Mouse (Mus musculus) forebrain, embryonic 15.5 days (tissue): Measurements from ENCODE around the gene Dohh. TPM values are rescaled to one million over a fixed set of nuclear protein-coding genes. Genes with fewer than 3 reads are reported as not detected.
A peak's percentile ranks its signal among the peaks of the same experiment; 100 is the strongest.

ENCODE experiments used
- ATAC-seq: fragments of 200-750 bp; cut with Nextera tagmentation; replicated peaks from 2 replicates; pipeline ENCODE4 v1.8.0; 2017; ENCODE audit warnings: mild to moderate bottlenecking, moderate TSS enrichment, moderate library complexity
- H3K27ac ChIP-seq: fragments of 300-500 bp; sonication (generic); replicated peaks from 2 replicates; pipeline ENCODE4 v1.5.1; 2015; ENCODE audit warnings: mild to moderate bottlenecking, inconsistent platforms
- H3K27me3 ChIP-seq: fragments of 300-500 bp; sonication (generic); 2 replicates; pipeline ENCODE4 v1.6.1; 2015; ENCODE audit warnings: inconsistent platforms
- H3K36me3 ChIP-seq: fragments of 300-500 bp; sonication (generic); 2 replicates; pipeline ENCODE4 v1.6.1; 2015; ENCODE audit warnings: mild to moderate bottlenecking, inconsistent platforms
- H3K4me1 ChIP-seq: fragments of 300-500 bp; sonication (generic); 2 replicates; pipeline ENCODE4 v1.6.1; 2015; ENCODE audit warnings: inconsistent platforms
- H3K4me2 ChIP-seq: fragments of 300-500 bp; sonication (generic); replicated peaks from 2 replicates; pipeline ENCODE4 v1.6.1; 2015; ENCODE audit warnings: mild to moderate bottlenecking, inconsistent platforms
- H3K4me3 ChIP-seq: fragments of 300-500 bp; sonication (generic); 2 replicates; pipeline ENCODE4 v1.5.1; 2015; ENCODE audit warnings: mild to moderate bottlenecking, inconsistent platforms
- H3K9ac ChIP-seq: fragments of 300-500 bp; sonication (generic); replicated peaks from 2 replicates; pipeline ENCODE4 v1.6.1; 2015; ENCODE audit warnings: mild to moderate bottlenecking, inconsistent platforms
- H3K9me3 ChIP-seq: fragments of 300-500 bp; sonication (generic); 2 replicates; pipeline ENCODE4 v1.6.1; 2016; ENCODE audit warnings: inconsistent platforms
- WGBS: fragments of 180-500 bp; shearing (Covaris S2); methylation state at CpG from one replicate; pipeline ENCODE4 v1.1.7; 2015; ENCODE audit warnings: mixed read lengths; 5-methylcytosine and 5-hydroxymethylcytosine counted together
- polyA plus RNA-seq: library from polyadenylated mRNA; unstranded; fragments of >200 nt; fragmentation: Nextera tagmentation; extraction: Ambion mirVana; gene quantifications from 2 replicates; pipeline ENCODE4 v1.2.1, GENCODE M21; 2015

Gene Dohh
- polyA plus RNA-seq, 1 experiment from 2014 or later: 88.2 TPM

GRCm38 (mm10) chr10:81362336-81362949 is 21.8 kb upstream of the Dohh start:
- peaks cover 13% of the 10 kb centered on the region for H3K36me3 ChIP-seq
- no peak overlapping the region for H3K4me2 ChIP-seq
- H3K9me3 ChIP-seq: no peaks in the 10 kb centered on the region
- ATAC-seq: no peak
- WGBS: 81% methylated on average over 12 of the region's 12 CpGs
- H3K27ac ChIP-seq: no peak overlapping the region
- peaks cover 22% of the 10 kb centered on the region for H3K27me3 ChIP-seq
- no peak overlapping the region for H3K9ac ChIP-seq
- H3K4me1 ChIP-seq: peaks cover 33% of the 10 kb centered on the region
- no peak overlapping the region for H3K4me3 ChIP-seq

DNA sequence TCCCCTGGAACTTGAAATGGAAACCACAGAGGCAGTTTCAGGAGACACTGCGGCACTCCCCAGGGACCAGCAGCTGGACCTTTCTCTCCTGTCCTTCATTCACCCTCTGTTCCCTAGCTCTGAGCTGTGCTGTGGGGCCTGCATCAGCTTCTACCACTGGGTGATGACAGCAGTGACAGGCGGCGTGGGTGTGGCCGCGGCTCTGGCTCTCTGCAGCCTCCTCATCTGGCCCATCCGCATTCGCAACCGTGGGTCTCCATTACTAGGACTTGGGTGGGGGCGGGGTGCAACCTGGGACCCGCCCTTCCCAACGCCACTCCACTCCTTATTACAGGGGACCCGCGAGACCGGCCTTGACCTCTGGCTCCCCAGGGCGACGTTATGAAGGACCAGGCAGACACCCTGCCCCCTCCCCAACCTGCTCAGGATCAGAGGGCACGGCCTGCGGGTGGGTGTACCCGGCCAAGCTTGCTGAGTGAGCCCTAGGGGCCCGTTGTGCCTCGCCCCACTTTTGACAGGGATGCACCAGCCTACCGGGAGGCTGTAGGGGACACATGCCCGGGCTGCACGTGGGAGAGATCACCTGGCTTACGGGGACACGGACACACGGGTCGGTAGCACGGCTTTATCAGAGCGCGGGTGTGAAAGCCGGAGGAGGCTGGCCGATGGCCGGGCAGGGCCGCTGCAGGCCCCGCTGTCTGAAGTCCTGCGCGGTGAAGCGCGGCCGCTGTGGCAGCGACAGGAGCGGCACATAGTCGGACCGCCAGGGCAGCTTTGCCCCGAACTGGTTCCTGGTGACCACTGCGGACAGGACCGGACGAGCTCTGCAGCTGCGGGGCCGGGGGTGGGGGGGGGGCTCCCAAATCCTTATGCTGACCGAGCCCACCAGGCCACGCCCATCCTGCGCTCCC is 20.5 kb upstream of the Dohh start:
- Histone ChIP-seq H3K4me1 (peaks cover 21% of the 10 kb centered on the region), H3K36me3 (peaks cover 26% of the 10 kb centered on the region), H3K4me2 (peak overlapping the region; percentile 46), H3K9me3 (no peaks in the 10 kb centered on the region), H3K27ac (no peak overlapping the region), H3K27me3 (peaks cover 22% of the 10 kb centered on the region), H3K4me3 (peak overlapping the region; percentile 28), H3K9ac (0 out of 2 replicates have a peak overlapping the region, but pooled peaks have one; percentile 8)
- WGBS: 11% methylated on average over 54 of the region's 54 CpGs
- no peak for ATAC-seq

DNA sequence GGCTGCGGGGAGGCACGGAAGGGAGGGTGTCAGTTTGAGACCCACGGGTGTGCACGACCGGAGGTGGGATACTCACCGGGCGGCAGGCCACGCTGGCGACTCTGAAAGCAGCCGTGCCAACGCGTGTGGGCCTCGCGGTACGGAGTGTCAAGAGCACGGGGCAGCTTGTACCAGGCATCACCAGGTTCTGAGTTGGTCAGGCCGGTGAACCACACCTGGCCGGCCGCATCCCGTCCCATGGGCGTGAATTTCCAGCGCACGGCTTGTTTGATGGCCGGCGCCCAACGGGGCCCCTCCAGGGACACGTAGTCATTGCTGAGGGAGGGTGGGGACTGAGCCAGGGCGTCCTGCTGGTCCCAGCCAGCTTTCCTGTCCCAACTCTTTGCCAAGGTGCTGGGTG is 19.6 kb upstream of the Dohh start:
- Histone ChIP-seq H3K36me3 (peaks cover 35% of the 10 kb centered on the region), H3K27me3 (peaks cover 22% of the 10 kb centered on the region), H3K9ac (peak overlapping the region; percentile 8; the same call in 1 of the 2 replicates), H3K9me3 (no peaks in the 10 kb centered on the region), H3K4me2 (peak overlapping the region; percentile 46), H3K4me3 (peak overlapping the region; percentile 28), H3K4me1 (peaks cover 19% of the 10 kb centered on the region), H3K27ac (no peak overlapping the region)
- WGBS: 6% methylated on average over 28 of the region's 28 CpGs
- ATAC-seq: no peak

GRCm38 (mm10) chr10:81365073-81365472 is 19.2 kb upstream of the Dohh start:
- peaks cover 39% of the 10 kb centered on the region for H3K36me3 ChIP-seq
- H3K9me3 ChIP-seq: no peaks in the 10 kb centered on the region
- peaks cover 22% of the 10 kb centered on the region for H3K27me3 ChIP-seq
- no peak for ATAC-seq
- no peak overlapping the region for H3K27ac ChIP-seq
- no peak overlapping the region for H3K9ac ChIP-seq
- peaks cover 19% of the 10 kb centered on the region for H3K4me1 ChIP-seq
- no peak overlapping the region for H3K4me3 ChIP-seq
- WGBS: 34% methylated on average over 4 of the region's 4 CpGs
- no peak overlapping the region for H3K4me2 ChIP-seq

GRCm38 (mm10) chr10:81365672-81366476 is 18.4 kb upstream of the Dohh start, which contains the start of gene 4930404N11Rik:
Gene 4930404N11Rik (minus strand): TSS chr10:81365816.
- peaks cover 19% of the 10 kb centered on the region for H3K4me1 ChIP-seq
- no peaks in the 10 kb centered on the region for H3K9me3 ChIP-seq
- H3K9ac ChIP-seq: peak within 1 kb of the TSS; percentile 8; the same call in 1 of the 2 replicates
- H3K4me3 ChIP-seq: peak within 1 kb of the TSS; percentile 28
- peaks cover 22% of the 10 kb centered on the region for H3K27me3 ChIP-seq
- peaks cover 47% of the 10 kb centered on the region for H3K36me3 ChIP-seq
- ATAC-seq: no peak
- peak within 1 kb of the TSS; percentile 46 for H3K4me2 ChIP-seq
- no peak within 1 kb of the TSS for H3K27ac ChIP-seq
- 20% methylated on average over 12 of the region's 12 CpGs for WGBS

GRCm38 (mm10) chr10:81366477-81367206 is 17.6 kb upstream of the Dohh start:
- 81% methylated on average over 6 of the region's 6 CpGs for WGBS
- H3K9me3 ChIP-seq: no peaks in the 10 kb centered on the region
- H3K4me3 ChIP-seq: no peak overlapping the region
- H3K27ac ChIP-seq: no peak overlapping the region
- peaks cover 52% of the 10 kb centered on the region for H3K36me3 ChIP-seq
- no peak overlapping the region for H3K4me2 ChIP-seq
- ATAC-seq: no peak
- H3K4me1 ChIP-seq: peaks cover 19% of the 10 kb centered on the region
- no peak overlapping the region for H3K9ac ChIP-seq
- peaks cover 22% of the 10 kb centered on the region for H3K27me3 ChIP-seq

GRCm38 (mm10) chr10:81367207-81367495 is 17.1 kb upstream of the Dohh start:
- Histone ChIP-seq H3K4me3 (no peak overlapping the region), H3K27ac (no peak overlapping the region), H3K4me1 (peaks cover 19% of the 10 kb centered on the region), H3K27me3 (peaks cover 22% of the 10 kb centered on the region), H3K9me3 (no peaks in the 10 kb centered on the region), H3K9ac (no peak overlapping the region), H3K36me3 (peaks cover 52% of the 10 kb centered on the region), H3K4me2 (no peak overlapping the region)
- 69% methylated on average over 6 of the region's 6 CpGs for WGBS
- no peak for ATAC-seq

GRCm38 (mm10) chr10:81375322-81375721 is 8.9 kb upstream of the Dohh start:
- Histone ChIP-seq H3K4me2 (no peak overlapping the region), H3K9ac (no peak overlapping the region), H3K36me3 (peaks cover 18% of the 10 kb centered on the region), H3K4me3 (no peak overlapping the region), H3K9me3 (no peaks in the 10 kb centered on the region), H3K27ac (no peak overlapping the region), H3K27me3 (no peaks in the 10 kb centered on the region), H3K4me1 (peaks cover 31% of the 10 kb centered on the region)
- 92% methylated on average over 10 of the region's 10 CpGs for WGBS
- ATAC-seq: no peak

GRCm38 (mm10) chr10:81376561-81377361 is 7.5 kb upstream of the Dohh start:
- no peak for ATAC-seq
- peak overlapping the region; percentile 86 for H3K4me2 ChIP-seq
- no peak overlapping the region for H3K27ac ChIP-seq
- H3K36me3 ChIP-seq: peaks cover 8% of the 10 kb centered on the region; the same call in 1 of the 2 replicates
- H3K27me3 ChIP-seq: no peaks in the 10 kb centered on the region
- H3K4me1 ChIP-seq: peaks cover 31% of the 10 kb centered on the region
- H3K4me3 ChIP-seq: peak overlapping the region; percentile 91
- peak overlapping the region; percentile 93; the same call in 1 of the 2 replicates for H3K9ac ChIP-seq
- no peaks in the 10 kb centered on the region for H3K9me3 ChIP-seq
- WGBS: 42% methylated on average over 6 of the region's 6 CpGs

DNA sequence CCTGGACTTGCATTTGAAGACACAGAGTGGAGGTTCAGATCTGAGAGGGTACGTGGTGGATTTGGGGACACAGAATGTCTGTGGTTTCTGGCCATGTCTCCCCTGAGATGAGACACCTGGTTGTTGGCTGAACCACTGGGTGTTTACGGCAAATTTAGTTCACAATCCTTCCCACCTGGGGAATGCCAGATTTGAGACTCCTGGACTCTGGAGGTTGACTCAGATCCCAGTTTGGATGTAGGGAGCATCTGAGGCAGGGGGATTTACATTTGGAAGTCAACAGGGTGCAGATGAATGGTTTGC is 6.9 kb upstream of the Dohh start:
- Histone ChIP-seq H3K4me2 (peak overlapping the region; percentile 86), H3K27me3 (no peaks in the 10 kb centered on the region), H3K27ac (no peak overlapping the region), H3K4me3 (peak overlapping the region; percentile 91), H3K9ac (peak overlapping the region; percentile 93), H3K36me3 (peaks cover 8% of the 10 kb centered on the region; the same call in 1 of the 2 replicates), H3K9me3 (no peaks in the 10 kb centered on the region), H3K4me1 (peaks cover 31% of the 10 kb centered on the region)
- 66% methylated on average over 2 of the region's 2 CpGs for WGBS
- no peak for ATAC-seq
